Mouse (Mus musculus): ENCODE results near the gene Med15.
"Not testable (repeated sequence)": the region's sequence is repeated elsewhere in the genome, so short reads cannot be mapped to it uniquely, and the experiment has no call there.

Gene Med15

GRCm38 (mm10) chr16:17732841-17733340 lies at the start of gene Med15:
Med15 (minus strand) TSS chr16:17732891.
- no peak for DNase-seq (ENCODE audit: low spot score in 2 of 2)

GRCm38 (mm10) chr16:17779692-17780091 lies 47.0 kb upstream of the Med15 start:
- no peak for DNase-seq (ENCODE audit: low spot score in 2 of 2)

GRCm38 (mm10) chr16:17778223-17778622 lies 45.5 kb upstream of the Med15 start:
- DNase-seq (ENCODE audit: low spot score in 2 of 2) = no peak

- DNase-seq (ENCODE audit: low spot score in 2 of 2) = no peak
These were observed 44.1 kb upstream of the Med15 start for GRCm38 (mm10) chr16:17776828-17777227.

DNA sequence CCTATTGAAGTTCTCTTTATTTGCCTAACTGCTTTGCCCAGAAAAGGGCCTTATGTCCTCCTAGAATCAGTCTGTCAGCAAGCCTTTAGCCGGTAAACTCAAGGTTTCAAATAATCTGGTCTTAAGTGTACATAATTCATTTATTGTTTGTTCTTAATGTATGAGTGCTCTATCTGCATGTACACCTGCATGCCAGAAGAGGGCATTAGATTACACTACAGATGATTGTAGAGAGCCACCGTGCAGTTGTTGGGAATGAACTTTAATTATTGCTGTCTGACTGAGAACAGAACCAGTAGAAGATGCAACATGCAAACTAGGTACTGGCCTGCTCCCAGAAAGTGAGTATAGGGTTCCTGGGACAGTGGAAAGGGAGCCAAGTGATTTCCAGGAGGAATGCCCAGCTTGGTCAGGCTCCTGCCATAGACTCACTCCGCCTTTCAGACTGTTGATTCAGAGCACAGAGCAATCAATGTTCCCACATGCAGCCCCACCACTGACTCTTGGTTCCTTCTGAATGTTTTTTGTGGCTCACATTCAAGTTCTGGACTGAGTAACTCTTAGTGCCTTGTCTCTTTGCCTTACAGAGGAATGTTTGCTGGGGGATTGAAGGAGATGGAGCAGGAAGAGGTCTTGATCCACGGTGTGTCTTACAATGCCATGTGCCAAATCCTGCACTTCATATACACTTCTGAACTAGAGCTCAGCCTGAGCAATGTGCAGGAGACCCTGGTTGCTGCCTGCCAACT lies 38.6 kb upstream of the Med15 start:
- peak in 1 of 2 experiments; percentile 14 for DNase-seq (ENCODE audit: low spot score in 2 of 2)

GRCm38 (mm10) chr16:17768834-17769233 lies 36.1 kb upstream of the Med15 start:
- peak; percentile 46 to 61 for DNase-seq (ENCODE audit: low spot score in 2 of 2)

GRCm38 (mm10) chr16:17764108-17764511 lies 31.4 kb upstream of the Med15 start:
- DNase-seq (ENCODE audit: low spot score in 2 of 2) = no peak

DNA sequence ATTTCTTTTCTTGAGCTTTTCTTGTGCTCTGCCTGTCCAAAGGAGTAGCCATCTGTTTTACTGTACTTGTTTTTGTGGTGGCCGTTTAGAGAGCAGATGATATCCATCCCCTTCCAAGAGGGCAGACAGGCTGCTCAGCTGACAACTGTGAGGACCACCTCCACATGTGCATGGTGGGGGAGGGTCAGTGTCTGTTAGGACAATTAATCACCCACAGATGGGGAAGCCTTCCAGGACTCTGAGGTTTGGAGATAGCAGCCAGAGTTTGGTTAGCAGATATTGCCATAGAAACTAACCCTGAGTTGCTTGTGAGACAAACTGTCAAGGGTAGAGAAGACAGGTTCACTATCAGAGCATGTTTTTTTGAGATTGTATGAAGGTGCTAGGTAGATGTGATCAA lies 28.4 kb upstream of the Med15 start:
- DNase-seq (ENCODE audit: low spot score in 2 of 2) = no peak

- peak; percentile 5 to 13 for DNase-seq (ENCODE audit: low spot score in 2 of 2)
These were observed 28.0 kb upstream of the Med15 start for GRCm38 (mm10) chr16:17760657-17761056.

DNA sequence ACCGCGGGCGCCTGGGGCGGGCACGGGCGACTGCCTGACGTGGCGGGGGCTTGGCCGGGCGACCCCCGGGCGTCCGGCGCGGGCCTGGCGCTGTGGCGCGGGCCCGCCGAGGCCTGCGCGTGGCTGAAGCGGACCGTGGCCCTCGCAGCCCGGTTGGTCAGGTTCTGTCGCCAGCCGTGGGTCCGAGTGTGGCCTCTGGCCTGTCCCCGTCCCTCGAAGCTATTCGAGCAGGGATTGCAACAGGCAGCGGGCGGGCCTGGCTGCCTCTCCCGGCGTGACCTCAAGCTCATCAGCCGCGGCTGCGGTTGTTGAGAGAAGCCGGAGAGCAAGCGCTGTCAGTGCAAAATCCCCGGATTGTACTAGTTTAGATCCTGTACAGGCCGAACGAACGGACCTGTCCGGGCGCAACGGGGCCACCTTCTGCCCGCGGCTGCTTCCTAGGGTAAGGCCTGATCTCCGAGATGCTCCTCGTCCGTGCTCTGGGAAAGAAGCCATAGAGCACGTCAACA lies 27.2 kb upstream of the Med15 start:
- peak; percentile 20 to 52 for DNase-seq (ENCODE audit: low spot score in 2 of 2)

DNA sequence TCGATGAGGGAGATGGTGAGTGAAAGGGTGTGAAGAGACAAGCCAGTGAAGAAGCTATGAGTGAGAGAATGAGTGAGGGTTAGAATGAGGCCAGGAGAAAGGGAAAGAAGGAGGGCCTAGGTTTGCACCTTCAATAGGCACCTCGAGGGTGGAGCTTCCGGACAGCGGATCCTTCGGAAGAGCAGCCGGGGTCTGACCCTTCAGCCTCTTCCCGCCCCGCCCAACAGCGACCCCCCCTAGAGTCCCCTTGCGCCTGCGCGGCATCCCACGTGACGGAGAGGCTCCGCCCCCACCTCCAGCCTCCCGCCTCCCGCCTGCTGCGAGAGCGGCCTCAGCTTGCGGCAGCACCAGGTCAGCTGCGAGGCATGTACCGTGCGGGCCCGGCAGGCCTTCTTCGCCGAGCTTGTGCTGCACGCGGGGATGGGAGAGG lies 26.7 kb upstream of the Med15 start, which contains the start of gene Klhl22:
Gene Klhl22 (plus strand): TSS at position 275 of the 430 bp plus-strand sequence.
- DNase-seq (ENCODE audit: low spot score in 2 of 2) = peak; percentile 89 to 92

DNA sequence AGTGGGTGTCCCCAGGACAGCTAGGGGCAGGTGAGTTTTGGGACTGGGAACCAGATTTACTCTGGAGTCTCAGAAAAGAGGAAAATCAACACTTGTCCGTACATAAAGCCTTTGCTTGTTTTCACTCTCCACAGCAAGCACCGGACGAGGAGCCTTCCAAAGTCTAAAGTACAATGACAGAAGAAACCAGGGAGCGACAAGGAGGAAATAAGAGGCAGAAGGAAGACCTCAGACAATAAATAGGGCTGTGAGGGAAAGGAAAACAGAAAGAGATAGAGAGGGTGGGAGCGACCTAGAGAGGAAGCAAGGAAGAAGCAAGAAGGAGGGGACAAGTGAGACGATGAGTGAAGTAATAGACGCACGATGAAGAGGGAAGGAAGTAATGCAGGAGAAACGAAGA lies 26.2 kb upstream of the Med15 start:
- DNase-seq (ENCODE audit: low spot score in 2 of 2) = no peak

GRCm38 (mm10) chr16:17757756-17758155 lies 25.1 kb upstream of the Med15 start:
- no peak for DNase-seq (ENCODE audit: low spot score in 2 of 2)

DNA sequence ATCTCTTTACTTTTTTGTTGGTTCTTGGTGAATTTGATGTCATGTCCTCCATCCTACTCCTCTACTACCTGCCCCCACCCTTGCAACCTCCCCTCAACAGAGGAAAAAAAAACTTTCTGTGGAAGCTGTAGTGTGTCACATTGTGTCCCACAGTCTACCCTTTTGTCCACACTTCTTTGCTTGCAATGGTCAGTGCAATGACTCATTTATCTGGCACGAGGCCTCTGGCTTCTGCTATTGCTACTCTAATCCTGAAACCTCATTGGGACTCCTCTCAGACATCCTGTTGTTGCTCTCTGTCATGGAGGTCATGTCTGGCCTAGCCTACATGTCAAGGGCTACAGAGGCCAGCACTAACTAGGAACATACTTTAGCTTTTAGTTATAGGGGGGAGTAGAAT lies 21.0 kb upstream of the Med15 start:
- peak; percentile 33 to 40 for DNase-seq (ENCODE audit: low spot score in 2 of 2)

- no peak for DNase-seq (ENCODE audit: low spot score in 2 of 2)
These were observed 20.3 kb upstream of the Med15 start for GRCm38 (mm10) chr16:17753001-17753400.

GRCm38 (mm10) chr16:17745067-17745466 lies 12.4 kb upstream of the Med15 start:
- no peak for DNase-seq (ENCODE audit: low spot score in 2 of 2)

GRCm38 (mm10) chr16:17744536-17744935 lies 11.8 kb upstream of the Med15 start:
- no peak for DNase-seq (ENCODE audit: low spot score in 2 of 2)

DNA sequence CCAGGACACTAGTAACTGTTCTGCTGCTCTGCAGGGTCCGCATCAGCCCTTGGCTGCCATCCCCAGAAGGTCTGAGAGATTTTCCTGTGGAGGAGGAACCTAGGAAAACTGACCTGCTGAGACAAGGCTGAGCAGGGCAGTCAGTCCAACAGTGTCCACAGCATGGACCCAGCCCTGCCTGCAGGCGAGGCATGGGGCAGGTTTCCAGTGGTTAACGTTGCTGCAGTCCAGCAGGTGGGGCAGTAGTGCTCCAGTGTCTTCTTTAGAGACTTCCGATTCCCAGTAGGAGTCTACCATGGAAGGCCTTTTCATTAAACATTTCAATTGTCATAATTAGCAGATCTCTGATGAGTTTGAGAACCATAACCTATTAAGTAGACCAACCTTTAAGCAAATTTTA lies 10.6 kb upstream of the Med15 start:
- no peak for DNase-seq (ENCODE audit: low spot score in 2 of 2)

DNA sequence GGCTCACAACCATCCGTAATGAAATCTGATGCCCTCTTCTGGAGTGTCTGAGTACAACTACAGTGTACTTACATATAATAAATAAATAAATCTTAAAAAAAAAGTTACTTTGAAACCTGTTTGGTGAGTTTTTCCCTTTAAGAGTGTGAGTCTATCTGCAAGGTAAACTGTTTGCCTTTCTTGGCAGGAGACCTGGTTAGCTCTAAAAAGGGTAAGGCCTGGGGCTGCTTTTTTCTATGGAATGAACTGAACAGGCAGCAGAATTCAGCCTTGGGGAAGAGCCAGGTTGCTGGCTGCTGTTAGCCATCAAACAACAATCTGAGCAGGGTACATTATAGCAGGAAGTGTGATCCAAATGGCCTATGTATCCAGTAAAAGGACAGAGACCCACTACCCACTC lies 10.1 kb upstream of the Med15 start:
- DNase-seq (ENCODE audit: low spot score in 2 of 2) = no peak

- no peak for DNase-seq (ENCODE audit: low spot score in 2 of 2)
These were observed 7.4 kb upstream of the Med15 start for GRCm38 (mm10) chr16:17740080-17740479.

DNA sequence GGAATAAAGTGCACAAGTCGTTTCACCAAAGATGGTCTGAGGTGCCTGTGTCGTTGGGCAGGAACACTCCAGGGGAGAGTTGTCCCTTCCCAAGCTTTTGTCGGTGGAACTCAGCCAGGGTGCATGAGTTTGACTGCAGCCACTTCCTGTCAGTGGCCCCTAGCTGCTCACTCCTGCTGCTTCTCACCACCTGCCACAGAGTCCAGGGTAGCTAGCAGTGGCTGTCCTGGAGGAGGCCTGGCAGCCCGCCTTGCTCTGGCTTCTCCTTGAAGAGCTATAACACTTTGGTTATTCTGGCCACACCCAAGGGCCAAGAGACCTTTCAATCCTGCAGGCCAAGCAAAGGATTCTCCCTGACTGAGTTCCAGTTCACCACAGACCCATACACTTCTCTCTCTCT lies 3.5 kb upstream of the Med15 start:
- no peak for DNase-seq (ENCODE audit: low spot score in 2 of 2)

DNA sequence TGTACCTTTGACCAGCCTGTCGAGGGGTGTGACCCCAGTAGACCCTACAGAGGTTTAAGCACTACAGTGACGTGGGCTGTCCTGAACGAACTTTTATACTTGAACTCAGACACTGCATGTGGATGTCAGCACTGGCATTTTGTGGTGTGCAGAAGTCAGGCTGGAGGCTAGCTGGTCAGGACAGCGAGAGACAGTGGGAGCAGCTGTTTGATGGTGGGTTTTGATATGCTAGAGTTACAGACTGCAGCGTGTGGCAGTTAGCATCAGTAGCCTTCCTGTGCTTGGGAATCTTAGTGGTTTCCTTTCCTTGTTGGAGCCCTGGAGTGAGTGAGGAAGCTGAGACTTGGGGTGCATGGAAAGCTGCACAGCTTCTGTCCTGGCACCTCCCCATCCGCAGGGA lies 2.2 kb upstream of the Med15 start:
- not testable (repeated sequence) for DNase-seq (ENCODE audit: low spot score in 2 of 2)

DNA sequence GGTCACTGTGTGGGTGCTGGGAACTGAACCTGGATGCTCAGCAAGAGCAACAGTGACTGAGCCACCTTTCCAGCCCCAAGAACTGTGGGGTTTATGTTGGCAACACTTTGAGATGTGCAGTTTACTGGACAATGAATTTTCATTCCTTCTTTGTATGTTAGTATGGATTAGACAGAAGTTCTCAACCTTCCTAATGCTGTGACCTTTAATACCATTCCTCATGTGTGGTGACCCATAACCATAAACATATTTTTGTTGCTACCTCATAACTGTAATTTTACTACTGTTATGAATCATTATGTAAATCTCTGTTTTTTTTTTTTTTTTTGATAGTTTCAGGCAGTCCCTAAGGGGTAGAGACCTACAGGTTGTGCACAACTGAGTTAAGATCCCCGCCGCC lies 955 bp upstream of the Med15 start:
- no peak for DNase-seq (ENCODE audit: low spot score in 2 of 2)
